Mouse (Mus musculus): ENCODE data around the gene Fa2h. TPM values are rescaled to one million over a fixed set of nuclear protein-coding genes. Genes with fewer than 3 reads are reported as not detected.
"Not testable (repeated sequence)": the region's sequence is repeated elsewhere in the genome, so short reads cannot be mapped to it uniquely, and the experiment has no call there.

The Fa2h gene
- polyA plus RNA-seq, 1 experiment from 2014 or later = 0.96 TPM

- 96% methylated on average over 15 of the region's 15 CpGs for WGBS
- not testable (repeated sequence) for H3K4me3 ChIP-seq; H3K9ac ChIP-seq; H3K27me3 ChIP-seq; H3K4me2 ChIP-seq; H3K9me3 ChIP-seq; H3K27ac ChIP-seq (replicated peaks); H3K36me3 ChIP-seq; ATAC-seq (ENCODE audit: low FRiP score, low read depth); H3K4me1 ChIP-seq (replicated peaks)
These were observed 83.6 kb downstream of the Fa2h start for GRCm38 (mm10) chr8:111310006-111310405.

- Histone ChIP-seq H3K4me2 (no peak overlapping the region), H3K4me3 (no peak overlapping the region), H3K9me3 (no peaks in the 10 kb centered on the region), H3K27ac (replicated peaks) (no peak overlapping the region), H3K36me3 (no peaks in the 10 kb centered on the region), H3K9ac (no peak overlapping the region), H3K4me1 (replicated peaks) (no peaks in the 10 kb centered on the region), H3K27me3 (no peaks in the 10 kb centered on the region)
- ATAC-seq (ENCODE audit: low FRiP score, low read depth) = no peak
- 24% methylated on average over 5 of the region's 5 CpGs for WGBS
These were observed 88.4 kb downstream of the Fa2h start for GRCm38 (mm10) chr8:111305031-111305730.

- peaks cover under 1% of the 10 kb centered on the region for H3K4me1 ChIP-seq (replicated peaks)
- no peak overlapping the region for H3K27ac ChIP-seq (replicated peaks)
- H3K4me2 ChIP-seq = no peak overlapping the region
- H3K4me3 ChIP-seq = no peak overlapping the region
- H3K27me3 ChIP-seq = no peaks in the 10 kb centered on the region
- no peaks in the 10 kb centered on the region for H3K36me3 ChIP-seq
- no peak overlapping the region for H3K9ac ChIP-seq
- H3K9me3 ChIP-seq = no peaks in the 10 kb centered on the region
- WGBS = 96% methylated on average over 3 of the region's 3 CpGs
- no peak for ATAC-seq (ENCODE audit: low FRiP score, low read depth)
These were observed 89.3 kb downstream of the Fa2h start for GRCm38 (mm10) chr8:111304359-111304758.

- H3K27me3 ChIP-seq; H3K9me3 ChIP-seq; H3K27ac ChIP-seq (replicated peaks); H3K4me3 ChIP-seq; H3K36me3 ChIP-seq; H3K9ac ChIP-seq; H3K4me2 ChIP-seq; ATAC-seq (ENCODE audit: low FRiP score, low read depth): not testable (repeated sequence)
- peaks cover 10% of the 10 kb centered on the region for H3K4me1 ChIP-seq (replicated peaks)
- WGBS = 85% methylated on average over 5 of the region's 5 CpGs
These were observed 90.4 kb downstream of the Fa2h start for GRCm38 (mm10) chr8:111303076-111303803.

- no peaks in the 10 kb centered on the region for H3K9me3 ChIP-seq
- ATAC-seq (ENCODE audit: low FRiP score, low read depth) = no peak
These were observed 92.8 kb downstream of the Fa2h start for GRCm38 (mm10) chr8:111300597-111301546.

GRCm38 (mm10) chr8:111299821-111300568 is 93.6 kb downstream of the Fa2h start, which contains the start of gene Rfwd3:
Rfwd3 (minus strand) TSS chr8:111300222.
- ATAC-seq (ENCODE audit: low FRiP score, low read depth) = peak; percentile 100
- H3K4me2 ChIP-seq = peak within 1 kb of the TSS; percentile 72

More at GRCm38 (mm10) chr8:111300597-111301546, 92.8 kb downstream of the Fa2h start:
- Histone ChIP-seq H3K27ac (replicated peaks) (no peak overlapping the region), H3K36me3 (peaks cover 7% of the 10 kb centered on the region), H3K27me3 (no peaks in the 10 kb centered on the region), H3K4me2 (peak overlapping the region; percentile 72), H3K9ac (no peak overlapping the region), H3K4me1 (replicated peaks) (peaks cover 17% of the 10 kb centered on the region), H3K4me3 (peak overlapping the region; percentile 77)
- WGBS = 65% methylated on average over 11 of the region's 11 CpGs

GRCm38 (mm10) chr8:111299363-111299820 is 94.2 kb downstream of the Fa2h start:
- H3K27me3 ChIP-seq = no peaks in the 10 kb centered on the region
- peak overlapping the region; percentile 61 for H3K9ac ChIP-seq
- peak overlapping the region; percentile 77 for H3K4me3 ChIP-seq
- ATAC-seq (ENCODE audit: low FRiP score, low read depth) = no peak
- H3K4me1 ChIP-seq (replicated peaks) = peaks cover 17% of the 10 kb centered on the region
- WGBS = under 1% methylated on average over 28 of the region's 28 CpGs
- H3K4me2 ChIP-seq = peak overlapping the region; percentile 72
- H3K27ac ChIP-seq (replicated peaks) = peak overlapping the region; percentile 76
- H3K36me3 ChIP-seq = peaks cover 7% of the 10 kb centered on the region
- no peaks in the 10 kb centered on the region for H3K9me3 ChIP-seq

More at GRCm38 (mm10) chr8:111299821-111300568, 93.6 kb downstream of the Fa2h start, which contains the start of gene Rfwd3:
- Histone ChIP-seq H3K9me3 (no peaks in the 10 kb centered on the region), H3K9ac (peak within 1 kb of the TSS; percentile 61), H3K27ac (replicated peaks) (peak within 1 kb of the TSS; percentile 76), H3K4me3 (peak within 1 kb of the TSS; percentile 77), H3K36me3 (peaks cover 7% of the 10 kb centered on the region), H3K4me1 (replicated peaks) (peaks cover 17% of the 10 kb centered on the region), H3K27me3 (no peaks in the 10 kb centered on the region)
- under 1% methylated on average over 62 of the region's 67 CpGs for WGBS

- H3K9ac ChIP-seq = no peak overlapping the region
- 92% methylated on average over 1 of the region's 1 CpGs for WGBS
- H3K27me3 ChIP-seq = no peaks in the 10 kb centered on the region
- no peak overlapping the region for H3K4me3 ChIP-seq
- ATAC-seq (ENCODE audit: low FRiP score, low read depth) = no peak
- no peak overlapping the region for H3K27ac ChIP-seq (replicated peaks)
- H3K9me3 ChIP-seq = no peaks in the 10 kb centered on the region
- H3K36me3 ChIP-seq = peaks cover 20% of the 10 kb centered on the region
- H3K4me1 ChIP-seq (replicated peaks) = peaks cover 17% of the 10 kb centered on the region
- 0 out of 2 replicates have a peak overlapping the region, but pooled peaks have one; percentile 4 for H3K4me2 ChIP-seq
These were observed 95.6 kb downstream of the Fa2h start for GRCm38 (mm10) chr8:111298011-111298410.

Other genes starting within 250 kb of the Fa2h start
- 65.0 and 68.5 TPM in 2 replicates for gene Glg1, start 134.6 kb downstream of the Fa2h start, polyA plus RNA-seq (2015; fragmentation: Nextera tagmentation; extraction: Ambion mirVana)
- 23.7 and 25.1 TPM in 2 replicates for gene Rfwd3, start 93.6 kb downstream of the Fa2h start, polyA plus RNA-seq (2015; fragmentation: Nextera tagmentation; extraction: Ambion mirVana)
- 0.51 and 0.64 TPM in 2 replicates for gene Mlkl, start 55.6 kb downstream of the Fa2h start, polyA plus RNA-seq (2015; fragmentation: Nextera tagmentation; extraction: Ambion mirVana)
- gene Wdr59, start 128.3 kb upstream of the Fa2h start, polyA plus RNA-seq (2015; fragmentation: Nextera tagmentation; extraction: Ambion mirVana) = 7.3 and 8.1 TPM in 2 replicates
- 102 and 106 TPM in 2 replicates for gene Znrf1, start 142.3 kb upstream of the Fa2h start, polyA plus RNA-seq (2015; fragmentation: Nextera tagmentation; extraction: Ambion mirVana)
- gene Ldhd, start 236.6 kb upstream of the Fa2h start, polyA plus RNA-seq (2015; fragmentation: Nextera tagmentation; extraction: Ambion mirVana) = 0.91 and 1.2 TPM in 2 replicates
- 25.1 and 25.9 TPM in 2 replicates for gene Zfp1, start 249.6 kb upstream of the Fa2h start, polyA plus RNA-seq (2015; fragmentation: Nextera tagmentation; extraction: Ambion mirVana)